Mouse (Mus musculus) hindbrain, embryonic 15.5 days (tissue): ENCODE measurements around the gene Ssrp1. TPM values are rescaled to one million over a fixed set of nuclear protein-coding genes. Genes with fewer than 3 reads are reported as not detected.

Experiments used
- ATAC-seq: fragments of 200-750 bp; cut with Nextera tagmentation; 2 replicates; pipeline ENCODE4 v1.8.0; 2017; ENCODE audit warnings: low read depth, moderate number of reproducible peaks, moderate TSS enrichment; ENCODE audit not compliant: low FRiP score
- H3K27ac ChIP-seq: fragments of 300-500 bp; sonication (generic); replicated peaks from 2 replicates; pipeline ENCODE4 v1.5.1; 2015; ENCODE audit warnings: mild to moderate bottlenecking, inconsistent platforms
- H3K27me3 ChIP-seq: fragments of 300-500 bp; sonication (generic); 2 replicates; pipeline ENCODE4 v1.6.1; 2015; ENCODE audit warnings: control low read depth, inconsistent platforms
- H3K36me3 ChIP-seq: fragments of 300-500 bp; sonication (generic); 2 replicates; pipeline ENCODE4 v1.6.1; 2015; ENCODE audit warnings: control low read depth, inconsistent platforms
- H3K4me1 ChIP-seq: fragments of 300-500 bp; sonication (generic); replicated peaks from 2 replicates; pipeline ENCODE4 v1.6.1; 2015; ENCODE audit warnings: control low read depth, inconsistent platforms
- H3K4me2 ChIP-seq: fragments of 300-500 bp; sonication (generic); 2 replicates; pipeline ENCODE4 v1.6.1; 2015; ENCODE audit warnings: moderate library complexity, mild to moderate bottlenecking, inconsistent platforms
- H3K4me3 ChIP-seq: fragments of 300-500 bp; sonication (generic); 2 replicates; pipeline ENCODE4 v1.5.1; 2015; ENCODE audit warnings: mild to moderate bottlenecking, inconsistent platforms
- H3K9ac ChIP-seq: fragments of 300-500 bp; sonication (generic); 2 replicates; pipeline ENCODE4 v1.6.1; 2015; ENCODE audit warnings: inconsistent platforms
- H3K9me3 ChIP-seq: fragments of 300-500 bp; sonication (generic); 2 replicates; pipeline ENCODE4 v1.6.1; 2016; ENCODE audit warnings: control low read depth, inconsistent platforms
- WGBS: fragments of 180-500 bp; shearing (Covaris S2); methylation state at CpG from one replicate; pipeline ENCODE4 v1.1.7; 2015; 5-methylcytosine and 5-hydroxymethylcytosine counted together
- polyA plus RNA-seq: library from polyadenylated mRNA; unstranded; fragments of >200 nt; fragmentation: Nextera tagmentation; extraction: Ambion mirVana; gene quantifications from 2 replicates; pipeline ENCODE4 v1.2.1, GENCODE M21; 2015

Gene Ssrp1
- polyA plus RNA-seq, 1 experiment from 2014 or later: 171 TPM

DNA sequence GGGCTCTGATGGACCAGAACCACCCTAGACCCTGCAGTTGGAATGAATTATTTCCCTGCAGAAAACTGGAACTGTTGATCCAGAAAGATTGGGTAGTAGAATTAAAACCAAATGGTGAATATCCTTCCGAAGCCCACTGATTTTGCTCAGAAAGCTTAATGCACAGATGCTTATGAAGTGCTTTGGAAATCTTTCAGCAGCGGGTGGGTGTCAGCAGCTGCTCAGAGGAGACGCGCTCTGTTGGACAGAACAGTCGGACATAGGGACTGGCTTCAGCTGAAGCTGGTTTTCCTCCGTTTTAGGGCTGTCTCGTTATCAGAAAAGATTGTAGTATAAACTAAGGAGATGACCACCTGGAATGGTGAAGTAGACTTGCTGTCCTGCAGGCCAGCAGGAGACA lies 6.6 kb downstream of the Ssrp1 start:
- Histone ChIP-seq H3K9ac (no peak overlapping the region), H3K9me3 (no peaks in the 10 kb centered on the region), H3K36me3 (peaks cover 76% of the 10 kb centered on the region), H3K4me2 (no peak overlapping the region), H3K27me3 (no peaks in the 10 kb centered on the region), H3K4me3 (no peak overlapping the region), H3K4me1 (peaks cover 13% of the 10 kb centered on the region), H3K27ac (no peak overlapping the region)
- WGBS: 93% methylated on average over 7 of the region's 7 CpGs
- no peak for ATAC-seq

GRCm38 (mm10) chr2:85046222-85046621 lies 9.2 kb downstream of the Ssrp1 start:
- WGBS: 82% methylated on average over 8 of the region's 8 CpGs
- ATAC-seq: no peak
- Histone ChIP-seq H3K4me2 (no peak overlapping the region), H3K4me3 (no peak overlapping the region), H3K4me1 (peaks cover 37% of the 10 kb centered on the region), H3K36me3 (peaks cover 57% of the 10 kb centered on the region), H3K9me3 (no peaks in the 10 kb centered on the region), H3K27me3 (no peaks in the 10 kb centered on the region), H3K27ac (no peak overlapping the region), H3K9ac (no peak overlapping the region)

GRCm38 (mm10) chr2:85047081-85047480 lies 10.0 kb downstream of the Ssrp1 start:
- Histone ChIP-seq H3K4me2 (peak overlapping the region; percentile 58), H3K4me3 (peak overlapping the region; percentile 85), H3K27ac (peak overlapping the region; percentile 91), H3K4me1 (peaks cover 37% of the 10 kb centered on the region), H3K9ac (peak overlapping the region; percentile 73), H3K27me3 (no peaks in the 10 kb centered on the region), H3K9me3 (no peaks in the 10 kb centered on the region), H3K36me3 (peaks cover 52% of the 10 kb centered on the region)
- WGBS: 56% methylated on average over 10 of the region's 10 CpGs
- no peak for ATAC-seq

GRCm38 (mm10) chr2:85047596-85048167 lies 10.6 kb downstream of the Ssrp1 start, which contains the start of gene Tnks1bp1:
Gene Tnks1bp1, plus strand, starts transcription at chr2:85048022.
- Histone ChIP-seq H3K4me2 (peak within 1 kb of the TSS; percentile 58), H3K4me3 (peak within 1 kb of the TSS; percentile 85), H3K27ac (peak within 1 kb of the TSS; percentile 91), H3K36me3 (peaks cover 52% of the 10 kb centered on the region), H3K4me1 (peaks cover 37% of the 10 kb centered on the region), H3K9ac (peak within 1 kb of the TSS; percentile 73), H3K27me3 (no peaks in the 10 kb centered on the region), H3K9me3 (no peaks in the 10 kb centered on the region)
- under 1% methylated on average over 41 of the region's 42 CpGs for WGBS
- peak; percentile 90 for ATAC-seq

GRCm38 (mm10) chr2:85048168-85048751 lies 11.2 kb downstream of the Ssrp1 start:
- Histone ChIP-seq H3K4me1 (peaks cover 37% of the 10 kb centered on the region), H3K9ac (peak overlapping the region; percentile 73), H3K4me3 (peak overlapping the region; percentile 85), H3K27ac (peak overlapping the region; percentile 91), H3K9me3 (no peaks in the 10 kb centered on the region), H3K27me3 (no peaks in the 10 kb centered on the region), H3K36me3 (peaks cover 49% of the 10 kb centered on the region), H3K4me2 (peak overlapping the region; percentile 58)
- peak; percentile 79 for ATAC-seq
- WGBS: under 1% methylated on average over 34 of the region's 44 CpGs

DNA sequence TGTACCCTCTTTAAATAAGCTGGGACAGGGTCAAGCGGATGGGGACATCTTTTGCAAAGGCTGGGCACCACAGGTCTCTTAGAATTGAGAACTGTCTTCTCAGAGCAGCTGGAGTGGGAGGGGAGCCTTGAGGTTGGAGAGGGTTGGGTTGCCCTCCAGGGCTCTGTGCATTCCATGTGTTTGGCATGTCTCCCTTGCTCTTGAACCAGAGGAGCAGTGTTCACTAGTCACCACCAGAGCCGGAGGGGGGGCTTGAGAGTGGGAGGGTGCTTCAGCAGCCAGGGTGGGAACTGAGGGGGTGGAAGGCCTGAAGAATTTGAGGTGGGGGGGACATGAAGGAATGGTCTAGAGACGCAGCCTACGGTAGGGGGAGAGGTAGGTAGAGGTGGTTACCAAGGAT lies 12.2 kb downstream of the Ssrp1 start:
- H3K9me3 ChIP-seq: no peaks in the 10 kb centered on the region

DNA sequence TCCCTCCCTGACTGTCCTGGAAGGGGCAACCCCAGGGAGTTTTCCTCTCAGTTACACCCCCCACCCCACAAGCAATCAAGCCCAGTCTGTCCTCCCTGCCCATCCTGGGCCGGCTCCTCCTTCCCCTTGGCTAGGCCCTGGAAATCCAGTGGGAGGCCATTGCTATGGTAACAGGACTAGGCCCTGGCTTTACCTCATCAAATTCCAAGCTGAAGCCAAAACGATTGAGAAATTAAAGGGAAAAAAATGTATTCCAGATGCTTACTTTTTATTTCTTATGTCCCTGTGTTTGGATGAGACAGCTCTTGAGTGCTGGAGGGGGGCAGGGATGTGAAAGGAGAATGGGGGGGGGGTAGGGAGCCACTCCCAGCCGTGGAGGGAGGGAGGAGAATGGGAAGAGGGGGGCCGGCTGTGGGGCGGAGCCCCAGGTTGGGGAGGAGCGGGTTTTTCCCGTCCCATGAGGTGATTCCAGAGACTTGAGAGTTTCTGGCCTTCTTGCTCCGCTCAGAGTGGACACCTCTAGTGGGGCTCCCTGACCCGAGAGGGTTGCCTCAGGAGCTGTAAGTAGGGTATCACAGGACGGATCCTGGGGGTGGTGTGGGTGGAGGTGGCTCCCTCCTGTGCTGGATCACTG lies 13.1 kb downstream of the Ssrp1 start:
- ATAC-seq: 0 out of 2 replicates have a peak, but pooled peaks have one; percentile 14
- Histone ChIP-seq H3K4me2 (peak overlapping the region; percentile 58), H3K4me3 (peak overlapping the region; percentile 25), H3K27me3 (no peaks in the 10 kb centered on the region), H3K27ac (peak overlapping the region; percentile 73), H3K9me3 (no peaks in the 10 kb centered on the region), H3K9ac (peak overlapping the region; percentile 20; the same call in 1 of the 2 replicates), H3K4me1 (peaks cover 37% of the 10 kb centered on the region), H3K36me3 (peaks cover 48% of the 10 kb centered on the region)
- 5% methylated on average over 10 of the region's 10 CpGs for WGBS

More for the DNA sequence above, 12.2 kb downstream of the Ssrp1 start:
- peak overlapping the region; percentile 85 for H3K4me3 ChIP-seq
- peaks cover 37% of the 10 kb centered on the region for H3K4me1 ChIP-seq
- no peak for ATAC-seq
- peak overlapping the region; percentile 3; the same call in 1 of the 2 replicates for H3K27ac ChIP-seq
- H3K4me2 ChIP-seq: peak overlapping the region; percentile 58
- WGBS: 39% methylated on average over 4 of the region's 4 CpGs
- no peaks in the 10 kb centered on the region for H3K27me3 ChIP-seq
- H3K9ac ChIP-seq: no peak overlapping the region
- H3K36me3 ChIP-seq: peaks cover 48% of the 10 kb centered on the region

- peak overlapping the region; percentile 73 for H3K27ac ChIP-seq
- peaks cover 47% of the 10 kb centered on the region for H3K36me3 ChIP-seq
- no peaks in the 10 kb centered on the region for H3K27me3 ChIP-seq
- peaks cover 37% of the 10 kb centered on the region for H3K4me1 ChIP-seq
- ATAC-seq: no peak
- H3K4me2 ChIP-seq: peak overlapping the region; percentile 58
- H3K9me3 ChIP-seq: no peaks in the 10 kb centered on the region
- 54% methylated on average over 9 of the region's 9 CpGs for WGBS
- H3K9ac ChIP-seq: 0 out of 2 replicates have a peak overlapping the region, but pooled peaks have one; percentile 20
- H3K4me3 ChIP-seq: peak overlapping the region; percentile 25
Measured at GRCm38 (mm10) chr2:85050746-85051145, 13.7 kb downstream of the Ssrp1 start.

GRCm38 (mm10) chr2:85053192-85053816 lies 16.3 kb downstream of the Ssrp1 start:
- H3K36me3 ChIP-seq: peaks cover 45% of the 10 kb centered on the region
- 85% methylated on average over 5 of the region's 5 CpGs for WGBS
- ATAC-seq: no peak

GRCm38 (mm10) chr2:85056711-85057110 lies 19.7 kb downstream of the Ssrp1 start:
- ATAC-seq: no peak
- no peak overlapping the region for H3K4me3 ChIP-seq
- H3K9me3 ChIP-seq: no peaks in the 10 kb centered on the region
- no peaks in the 10 kb centered on the region for H3K27me3 ChIP-seq
- H3K4me1 ChIP-seq: peaks cover 14% of the 10 kb centered on the region
- 86% methylated on average over 5 of the region's 5 CpGs for WGBS
- H3K27ac ChIP-seq: no peak overlapping the region
- H3K9ac ChIP-seq: no peak overlapping the region
- peaks cover 66% of the 10 kb centered on the region for H3K36me3 ChIP-seq
- no peak overlapping the region for H3K4me2 ChIP-seq

More at GRCm38 (mm10) chr2:85053192-85053816, 16.3 kb downstream of the Ssrp1 start:
- H3K4me2 ChIP-seq: no peak overlapping the region
- H3K9me3 ChIP-seq: no peaks in the 10 kb centered on the region
- H3K4me1 ChIP-seq: peaks cover 27% of the 10 kb centered on the region
- no peak overlapping the region for H3K27ac ChIP-seq
- H3K27me3 ChIP-seq: no peaks in the 10 kb centered on the region
- no peak overlapping the region for H3K4me3 ChIP-seq
- H3K9ac ChIP-seq: no peak overlapping the region

DNA sequence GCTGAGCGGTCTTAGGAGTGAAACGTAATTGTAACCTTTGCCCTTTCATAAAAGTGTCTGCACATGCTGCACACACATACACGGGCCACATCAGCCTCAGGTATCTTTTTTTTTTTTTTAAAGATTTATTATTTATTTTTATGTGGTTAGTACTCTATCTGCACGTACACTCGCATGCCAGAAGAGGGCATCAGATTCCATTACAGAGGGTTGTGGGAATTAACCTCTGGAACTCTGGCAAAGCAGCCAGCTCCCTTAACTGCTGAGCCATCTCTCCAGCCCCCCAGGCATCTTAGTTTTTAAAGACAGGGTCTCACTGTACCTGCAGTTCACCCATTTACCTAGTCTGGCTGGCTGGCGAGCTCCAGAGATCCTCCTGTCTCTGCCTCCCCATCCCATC lies 22.6 kb downstream of the Ssrp1 start:
- Histone ChIP-seq H3K4me2 (no peak overlapping the region), H3K4me1 (peaks cover 14% of the 10 kb centered on the region), H3K9ac (no peak overlapping the region), H3K9me3 (no peaks in the 10 kb centered on the region), H3K27ac (no peak overlapping the region), H3K36me3 (peaks cover 56% of the 10 kb centered on the region), H3K27me3 (no peaks in the 10 kb centered on the region), H3K4me3 (no peak overlapping the region)
- ATAC-seq: no peak
- 93% methylated on average over 6 of the region's 6 CpGs for WGBS
